ENCODE assay signal across 13 mouse cellular contexts in the genomic region with DNA sequence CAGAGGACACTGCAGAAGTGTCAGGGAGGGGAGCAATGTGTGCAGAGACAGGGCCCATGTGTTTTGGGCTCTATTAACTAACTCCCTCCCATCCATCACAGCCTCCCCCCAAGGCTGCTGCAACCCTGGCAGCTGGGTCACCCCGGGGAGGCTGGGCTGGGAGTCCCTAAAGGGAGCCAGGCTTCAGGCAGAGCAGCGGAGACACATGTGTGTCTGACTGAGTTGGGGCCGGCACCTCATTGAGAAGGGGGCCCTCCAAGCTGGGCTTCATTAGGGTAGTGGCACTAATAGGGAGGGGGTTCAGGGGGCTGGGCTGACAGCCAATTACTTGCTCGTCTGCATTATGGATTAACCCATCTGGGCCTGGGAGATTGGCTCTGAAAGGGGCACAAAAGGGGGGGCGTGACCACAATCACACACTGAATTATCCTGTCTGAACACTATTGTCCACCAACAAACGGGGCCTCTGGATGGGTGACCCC. TPM values are rescaled to one million over a fixed set of nuclear protein-coding genes. Genes with fewer than 3 reads are reported as not detected.
DNase-seq lines count a peak whose midpoint lies in the region; ATAC-seq lines count a peak whose summit lies in the region.
"Had no signal": no experiment of that assay in that cellular context is flagged by ENCODE, and none has a peak within 500 bp of the region (broad histone marks: within the 10 kb centered on the region; RNA-seq: fewer than 3 reads in every experiment).

No protein-coding gene starts in this region.

- no peak overlapping the region for H3K4me3 ChIP-seq in lung, embryonic 16.5 days (ENCODE audit: low read length)
- no peak overlapping the region for H3K4me3 ChIP-seq in forebrain, embryonic 13.5 days
- H3K4me3 ChIP-seq in midbrain, embryonic 13.5 days (replicated peaks), result no peak overlapping the region
- H3K4me3 ChIP-seq: kidney, embryonic 15.5 days; limb, embryonic 13.5 days had no signal

- no peaks in the 10 kb centered on the region for H3K36me3 ChIP-seq in lung, embryonic 16.5 days (ENCODE audit: control insufficient read depth, insufficient read depth, low read length)
- H3K36me3 ChIP-seq in forebrain, embryonic 13.5 days (ENCODE audit: poor library complexity, severe bottlenecking), result no peaks in the 10 kb centered on the region
- H3K36me3 ChIP-seq in midbrain, embryonic 13.5 days, result no peaks in the 10 kb centered on the region
- H3K36me3 ChIP-seq: kidney, embryonic 15.5 days; limb, embryonic 13.5 days had no signal

- H3K9ac ChIP-seq in lung, embryonic 16.5 days (ENCODE audit: low read length), result no peak overlapping the region
- no peak overlapping the region for H3K9ac ChIP-seq in forebrain, embryonic 13.5 days
- no peak overlapping the region for H3K9ac ChIP-seq in midbrain, embryonic 13.5 days (replicated peaks)
- H3K9ac ChIP-seq: kidney, embryonic 15.5 days; limb, embryonic 13.5 days had no signal

- H3K27me3 ChIP-seq in lung, embryonic 16.5 days (ENCODE audit: control insufficient read depth, insufficient read depth, low read depth, low read length), result peaks cover 66% of the 10 kb centered on the region
- H3K27me3 ChIP-seq in forebrain, embryonic 13.5 days, result peaks cover 15% of the 10 kb centered on the region; the same call in 1 of the 2 replicates
- peaks cover 67% of the 10 kb centered on the region for H3K27me3 ChIP-seq in midbrain, embryonic 13.5 days

- H3K4me2 ChIP-seq in lung, embryonic 16.5 days (ENCODE audit: low read depth, low read length), result no peak overlapping the region
- H3K4me2 ChIP-seq in forebrain, embryonic 13.5 days, result peak overlapping the region; percentile 55
- H3K4me2 ChIP-seq in midbrain, embryonic 13.5 days (replicated peaks), result 0 out of 2 replicates have a peak overlapping the region, but pooled peaks have one; percentile 2
- H3K4me2 ChIP-seq: kidney, embryonic 15.5 days; limb, embryonic 13.5 days had no signal

- ATAC-seq in lung, embryonic 16.5 days (ENCODE audit: low read depth), result peak; percentile 78
- ATAC-seq in forebrain, embryonic 13.5 days, result peak; percentile 80
- ATAC-seq in midbrain, embryonic 13.5 days, result peak; percentile 69
- ATAC-seq in erythroblast, adult 5-6 weeks (replicated peaks; ENCODE audit: low FRiP score, poor library complexity, severe bottlenecking), result no peak
- ATAC-seq in erythroid progenitor cell, adult 5-6 weeks (replicated peaks; ENCODE audit: low FRiP score, poor library complexity, severe bottlenecking), result no peak

- H3K4me1 ChIP-seq in lung, embryonic 16.5 days (replicated peaks; ENCODE audit: control insufficient read depth, insufficient read depth, low read length), result peaks cover 12% of the 10 kb centered on the region
- H3K4me1 ChIP-seq in forebrain, embryonic 13.5 days, result peaks cover 83% of the 10 kb centered on the region
- H3K4me1 ChIP-seq in midbrain, embryonic 13.5 days (replicated peaks), result peaks cover 68% of the 10 kb centered on the region

- WGBS in lung, embryonic 16.5 days, result 16% methylated on average over 6 of the region's 6 CpGs
- 0% methylated on average over 6 of the region's 6 CpGs for WGBS in forebrain, embryonic 13.5 days
- WGBS in midbrain, embryonic 13.5 days, result 5% methylated on average over 6 of the region's 6 CpGs

- no peak for DNase-seq in lung, postnatal 4 days
- DNase-seq in cerebellum, adult 18-20 months, result no peak
- DNase-seq: heart, adult 18-20 months; lung, postnatal 10 days; right cerebral cortex, adult 18-20 months; thymus, postnatal 25 days had no signal

- no peak overlapping the region for H3K27ac ChIP-seq in lung, embryonic 16.5 days (ENCODE audit: low read length)
- H3K27ac ChIP-seq in forebrain, embryonic 13.5 days, result peak overlapping the region; percentile 83
- H3K27ac ChIP-seq in midbrain, embryonic 13.5 days, result peak overlapping the region; percentile 49
- H3K27ac ChIP-seq: kidney, embryonic 15.5 days; limb, embryonic 13.5 days had no signal

- H3K9me3 ChIP-seq in lung, embryonic 16.5 days (ENCODE audit: control insufficient read depth, low read length), result no peaks in the 10 kb centered on the region
- H3K9me3 ChIP-seq in forebrain, embryonic 13.5 days (replicated peaks), result no peaks in the 10 kb centered on the region
- H3K9me3 ChIP-seq in midbrain, embryonic 13.5 days, result no peaks in the 10 kb centered on the region
- H3K9me3 ChIP-seq: kidney, embryonic 15.5 days; limb, embryonic 13.5 days had no signal

RNA-seq across cellular contexts. Expression of a gene that starts 21.0 kb away (rescaled TPM):
- 0.15 and 0.19 TPM in 2 replicates for polyA plus RNA-seq in lung, embryonic 16.5 days (2015; fragmentation: Nextera tagmentation; extraction: Ambion mirVana)
- polyA plus RNA-seq in forebrain, embryonic 13.5 days (2015; fragmentation: Nextera tagmentation; extraction: Ambion mirVana), result 7.1 and 9.3 TPM in 2 replicates
- polyA plus RNA-seq in midbrain, embryonic 13.5 days (2015; fragmentation: Nextera tagmentation; extraction: Ambion mirVana), result 20.5 and 22.4 TPM in 2 replicates
- not detected in 2 replicates for total RNA-seq in erythroblast, adult 5-6 weeks (2015; ENCODE audit: low replicate concordance)
- total RNA-seq in erythroblast, adult 5-6 weeks (2017; ENCODE audit: low replicate concordance), result not detected in 2 replicates
- not detected in 2 replicates for total RNA-seq in erythroid progenitor cell, adult 5-6 weeks (2015; ENCODE audit: low replicate concordance)
- not detected in 2 replicates for total RNA-seq in erythroid progenitor cell, adult 5-6 weeks (2017; ENCODE audit: low replicate concordance)
- total RNA-seq: heart, adult 18-20 months had no signal

RNA-seq across cellular contexts. Expression of a gene that starts 35.1 kb away (rescaled TPM):
- 22.0 and 25.0 TPM in 2 replicates for polyA plus RNA-seq in lung, embryonic 16.5 days (2015; fragmentation: Nextera tagmentation; extraction: Ambion mirVana)
- 32.3 and 38.1 TPM in 2 replicates for polyA plus RNA-seq in forebrain, embryonic 13.5 days (2015; fragmentation: Nextera tagmentation; extraction: Ambion mirVana)
- polyA plus RNA-seq in midbrain, embryonic 13.5 days (2015; fragmentation: Nextera tagmentation; extraction: Ambion mirVana), result 36.5 and 39.5 TPM in 2 replicates
- total RNA-seq in erythroblast, adult 5-6 weeks (2015; ENCODE audit: low replicate concordance), result 2.3 and 2.5 TPM in 2 replicates
- 8.2 and 10.7 TPM in 2 replicates for total RNA-seq in erythroblast, adult 5-6 weeks (2017; ENCODE audit: low replicate concordance)
- total RNA-seq in erythroid progenitor cell, adult 5-6 weeks (2015; ENCODE audit: low replicate concordance), result 5.0 and 8.3 TPM in 2 replicates
- 0.91 and 1.0 TPM in 2 replicates for total RNA-seq in erythroid progenitor cell, adult 5-6 weeks (2017; ENCODE audit: low replicate concordance)

RNA-seq across cellular contexts. Expression of a gene that starts 52.4 kb away (rescaled TPM):
- 24.7 and 29.8 TPM in 2 replicates for polyA plus RNA-seq in lung, embryonic 16.5 days (2015; fragmentation: Nextera tagmentation; extraction: Ambion mirVana)
- polyA plus RNA-seq in forebrain, embryonic 13.5 days (2015; fragmentation: Nextera tagmentation; extraction: Ambion mirVana), result 3.1 and 4.2 TPM in 2 replicates
- 4.0 and 4.9 TPM in 2 replicates for polyA plus RNA-seq in midbrain, embryonic 13.5 days (2015; fragmentation: Nextera tagmentation; extraction: Ambion mirVana)
- not detected in 2 replicates for total RNA-seq in erythroblast, adult 5-6 weeks (2015; ENCODE audit: low replicate concordance)
- not detected in 2 replicates for total RNA-seq in erythroblast, adult 5-6 weeks (2017; ENCODE audit: low replicate concordance)
- total RNA-seq in erythroid progenitor cell, adult 5-6 weeks (2015; ENCODE audit: low replicate concordance), result not detected in 2 replicates
- not detected in 2 replicates for total RNA-seq in erythroid progenitor cell, adult 5-6 weeks (2017; ENCODE audit: low replicate concordance)

Comparison
In these comparisons a context has a peak if more than half of its experiments do, and no peak if none do; other contexts are left out.
1. ATAC-seq: peak in lung, embryonic 16.5 days (single experiment), forebrain, embryonic 13.5 days (single experiment) and midbrain, embryonic 13.5 days (single experiment); none in erythroblast, adult 5-6 weeks (single experiment) and erythroid progenitor cell, adult 5-6 weeks (single experiment).